Mouse (Mus musculus) heart, embryonic 15.5 days (tissue): Measurements from ENCODE around the gene BC067074. TPM values are rescaled to one million over a fixed set of nuclear protein-coding genes. Genes with fewer than 3 reads are reported as not detected.

Experiments used
- ATAC-seq: fragments of 200-750 bp; cut with Nextera tagmentation; replicated peaks from 2 replicates; pipeline ENCODE4 v1.8.0; 2017; ENCODE audit warnings: low read depth, moderate TSS enrichment; ENCODE audit not compliant: insufficient number of reproducible peaks, insufficient read depth, low FRiP score
- H3K27ac ChIP-seq: fragments of 300-500 bp; sonication (generic); 2 replicates; pipeline ENCODE4 v1.5.1; 2015; ENCODE audit warnings: mild to moderate bottlenecking, inconsistent platforms
- H3K27me3 ChIP-seq: fragments of 300-500 bp; sonication (generic); 2 replicates; pipeline ENCODE4 v1.6.1; 2015; ENCODE audit warnings: inconsistent platforms
- H3K36me3 ChIP-seq: fragments of 300-500 bp; sonication (generic); 2 replicates; pipeline ENCODE4 v1.6.1; 2015; ENCODE audit warnings: mild to moderate bottlenecking, inconsistent platforms
- H3K4me1 ChIP-seq: fragments of 300-500 bp; sonication (generic); replicated peaks from 2 replicates; pipeline ENCODE4 v1.6.1; 2015; ENCODE audit warnings: inconsistent platforms
- H3K4me2 ChIP-seq: fragments of 300-500 bp; sonication (generic); 2 replicates; pipeline ENCODE4 v1.6.1; 2015; ENCODE audit warnings: inconsistent platforms, mild to moderate bottlenecking, moderate library complexity
- H3K4me3 ChIP-seq: fragments of 300-500 bp; sonication (generic); 2 replicates; pipeline ENCODE4 v1.5.1; 2015; ENCODE audit warnings: mild to moderate bottlenecking, inconsistent platforms
- H3K9ac ChIP-seq: fragments of 300-500 bp; sonication (generic); 2 replicates; pipeline ENCODE4 v1.6.1; 2015; ENCODE audit warnings: mild to moderate bottlenecking, inconsistent platforms
- H3K9me3 ChIP-seq: fragments of 300-500 bp; sonication (generic); replicated peaks from 2 replicates; pipeline ENCODE4 v1.6.1; 2016; ENCODE audit warnings: inconsistent platforms
- WGBS: fragments of 180-500 bp; shearing (Covaris S2); methylation state at CpG from one replicate; pipeline ENCODE4 v1.1.7; 2015; ENCODE audit warnings: mixed read lengths; 5-methylcytosine and 5-hydroxymethylcytosine counted together
- polyA plus RNA-seq: library from polyadenylated mRNA; unstranded; fragments of >200 nt; fragmentation: Nextera tagmentation; extraction: Ambion mirVana; gene quantifications from 2 replicates; pipeline ENCODE4 v1.2.1, GENCODE M21; 2015

The BC067074 gene
- polyA plus RNA-seq, 1 experiment from 2014 or later: 2.2 TPM

GRCm38 (mm10) chr13:113325678-113326077 lies 32.7 kb downstream of the BC067074 start:
- no peak for ATAC-seq
- no peak overlapping the region for H3K4me2 ChIP-seq
- H3K9ac ChIP-seq: no peak overlapping the region
- H3K27me3 ChIP-seq: no peaks in the 10 kb centered on the region
- H3K9me3 ChIP-seq: no peaks in the 10 kb centered on the region
- no peak overlapping the region for H3K27ac ChIP-seq
- H3K4me3 ChIP-seq: no peak overlapping the region
- H3K4me1 ChIP-seq: no peaks in the 10 kb centered on the region
- 54% methylated on average over 3 of the region's 3 CpGs for WGBS
- no peaks in the 10 kb centered on the region for H3K36me3 ChIP-seq

GRCm38 (mm10) chr13:113332256-113332655 lies 39.3 kb downstream of the BC067074 start:
- H3K27me3 ChIP-seq: no peaks in the 10 kb centered on the region
- no peaks in the 10 kb centered on the region for H3K4me1 ChIP-seq
- no peak overlapping the region for H3K9ac ChIP-seq
- H3K4me3 ChIP-seq: no peak overlapping the region
- no peaks in the 10 kb centered on the region for H3K9me3 ChIP-seq
- no peak overlapping the region for H3K27ac ChIP-seq
- 51% methylated on average over 7 of the region's 7 CpGs for WGBS
- H3K36me3 ChIP-seq: no peaks in the 10 kb centered on the region
- H3K4me2 ChIP-seq: no peak overlapping the region
- ATAC-seq: no peak

- Histone ChIP-seq H3K4me2 (no peak overlapping the region), H3K27ac (no peak overlapping the region), H3K4me1 (no peaks in the 10 kb centered on the region), H3K36me3 (no peaks in the 10 kb centered on the region), H3K9ac (no peak overlapping the region), H3K9me3 (no peaks in the 10 kb centered on the region), H3K27me3 (no peaks in the 10 kb centered on the region), H3K4me3 (no peak overlapping the region)
- no peak for ATAC-seq
- 80% methylated on average over 6 of the region's 6 CpGs for WGBS
Measured at GRCm38 (mm10) chr13:113333374-113333773, 40.4 kb downstream of the BC067074 start.

- no peak overlapping the region for H3K4me2 ChIP-seq
- H3K36me3 ChIP-seq: no peaks in the 10 kb centered on the region
- WGBS: 74% methylated on average over 5 of the region's 5 CpGs
- H3K9me3 ChIP-seq: no peaks in the 10 kb centered on the region
- no peaks in the 10 kb centered on the region for H3K27me3 ChIP-seq
- no peaks in the 10 kb centered on the region for H3K4me1 ChIP-seq
- no peak overlapping the region for H3K27ac ChIP-seq
- no peak for ATAC-seq
- no peak overlapping the region for H3K9ac ChIP-seq
- H3K4me3 ChIP-seq: no peak overlapping the region
Measured at GRCm38 (mm10) chr13:113333931-113334330, 41.0 kb downstream of the BC067074 start.

- Histone ChIP-seq H3K9me3 (no peaks in the 10 kb centered on the region), H3K9ac (no peak overlapping the region), H3K27me3 (no peaks in the 10 kb centered on the region), H3K27ac (no peak overlapping the region), H3K36me3 (no peaks in the 10 kb centered on the region), H3K4me3 (no peak overlapping the region), H3K4me2 (no peak overlapping the region), H3K4me1 (no peaks in the 10 kb centered on the region)
- ATAC-seq: no peak
- WGBS: 55% methylated on average over 4 of the region's 4 CpGs
Measured at GRCm38 (mm10) chr13:113334773-113335172, 41.8 kb downstream of the BC067074 start.

- Histone ChIP-seq H3K9me3 (no peaks in the 10 kb centered on the region), H3K27me3 (no peaks in the 10 kb centered on the region), H3K4me2 (no peak overlapping the region), H3K27ac (no peak overlapping the region), H3K36me3 (no peaks in the 10 kb centered on the region), H3K4me3 (no peak overlapping the region), H3K9ac (no peak overlapping the region), H3K4me1 (no peaks in the 10 kb centered on the region)
- ATAC-seq: no peak
- 55% methylated on average over 6 of the region's 6 CpGs for WGBS
Measured at GRCm38 (mm10) chr13:113337223-113337858, 44.4 kb downstream of the BC067074 start.

- Histone ChIP-seq H3K36me3 (no peaks in the 10 kb centered on the region), H3K4me3 (no peak overlapping the region), H3K27me3 (no peaks in the 10 kb centered on the region), H3K4me2 (no peak overlapping the region), H3K9me3 (no peaks in the 10 kb centered on the region), H3K27ac (no peak overlapping the region), H3K9ac (no peak overlapping the region), H3K4me1 (no peaks in the 10 kb centered on the region)
- WGBS: 52% methylated on average over 2 of the region's 2 CpGs
- no peak for ATAC-seq
Measured at GRCm38 (mm10) chr13:113340644-113341043, 47.7 kb downstream of the BC067074 start.

GRCm38 (mm10) chr13:113341161-113341560 lies 48.2 kb downstream of the BC067074 start:
- Histone ChIP-seq H3K4me3 (no peak overlapping the region), H3K4me1 (no peaks in the 10 kb centered on the region), H3K9me3 (no peaks in the 10 kb centered on the region), H3K4me2 (no peak overlapping the region), H3K27ac (no peak overlapping the region), H3K9ac (no peak overlapping the region), H3K27me3 (no peaks in the 10 kb centered on the region), H3K36me3 (no peaks in the 10 kb centered on the region)
- ATAC-seq: no peak

- Histone ChIP-seq H3K4me3 (no peak overlapping the region), H3K4me1 (no peaks in the 10 kb centered on the region), H3K4me2 (no peak overlapping the region), H3K9ac (no peak overlapping the region), H3K27ac (no peak overlapping the region), H3K9me3 (no peaks in the 10 kb centered on the region), H3K27me3 (no peaks in the 10 kb centered on the region), H3K36me3 (no peaks in the 10 kb centered on the region)
- ATAC-seq: no peak
- WGBS: 69% methylated on average over 10 of the region's 10 CpGs
Measured at GRCm38 (mm10) chr13:113342355-113342919, 49.5 kb downstream of the BC067074 start.

- Histone ChIP-seq H3K27me3 (no peaks in the 10 kb centered on the region), H3K4me2 (no peak overlapping the region), H3K9ac (no peak overlapping the region), H3K9me3 (no peaks in the 10 kb centered on the region), H3K4me1 (peaks cover 4% of the 10 kb centered on the region), H3K27ac (0 out of 2 replicates have a peak overlapping the region, but pooled peaks have one; percentile 4), H3K36me3 (no peaks in the 10 kb centered on the region), H3K4me3 (no peak overlapping the region)
- 64% methylated on average over 11 of the region's 11 CpGs for WGBS
- ATAC-seq: no peak
Measured at GRCm38 (mm10) chr13:113350743-113351430, 57.9 kb downstream of the BC067074 start.

- Histone ChIP-seq H3K9ac (no peak overlapping the region), H3K4me3 (no peak overlapping the region), H3K36me3 (no peaks in the 10 kb centered on the region), H3K9me3 (no peaks in the 10 kb centered on the region), H3K27ac (no peak overlapping the region), H3K27me3 (no peaks in the 10 kb centered on the region), H3K4me1 (peaks cover 10% of the 10 kb centered on the region), H3K4me2 (no peak overlapping the region)
- no peak for ATAC-seq
- 71% methylated on average over 3 of the region's 3 CpGs for WGBS
Measured at GRCm38 (mm10) chr13:113353546-113353945, 60.6 kb downstream of the BC067074 start.

GRCm38 (mm10) chr13:113353955-113354354 lies 61.0 kb downstream of the BC067074 start:
- Histone ChIP-seq H3K27me3 (no peaks in the 10 kb centered on the region), H3K27ac (no peak overlapping the region), H3K36me3 (no peaks in the 10 kb centered on the region), H3K9ac (no peak overlapping the region), H3K4me1 (peaks cover 10% of the 10 kb centered on the region), H3K4me2 (no peak overlapping the region), H3K9me3 (no peaks in the 10 kb centered on the region), H3K4me3 (no peak overlapping the region)
- ATAC-seq: no peak
- 83% methylated on average over 4 of the region's 4 CpGs for WGBS
